Mouse (Mus musculus): Measurements from ENCODE around the gene Ddhd1.
A peak's percentile ranks its signal among the peaks of the same experiment; 100 is the strongest.

Gene Ddhd1

DNA sequence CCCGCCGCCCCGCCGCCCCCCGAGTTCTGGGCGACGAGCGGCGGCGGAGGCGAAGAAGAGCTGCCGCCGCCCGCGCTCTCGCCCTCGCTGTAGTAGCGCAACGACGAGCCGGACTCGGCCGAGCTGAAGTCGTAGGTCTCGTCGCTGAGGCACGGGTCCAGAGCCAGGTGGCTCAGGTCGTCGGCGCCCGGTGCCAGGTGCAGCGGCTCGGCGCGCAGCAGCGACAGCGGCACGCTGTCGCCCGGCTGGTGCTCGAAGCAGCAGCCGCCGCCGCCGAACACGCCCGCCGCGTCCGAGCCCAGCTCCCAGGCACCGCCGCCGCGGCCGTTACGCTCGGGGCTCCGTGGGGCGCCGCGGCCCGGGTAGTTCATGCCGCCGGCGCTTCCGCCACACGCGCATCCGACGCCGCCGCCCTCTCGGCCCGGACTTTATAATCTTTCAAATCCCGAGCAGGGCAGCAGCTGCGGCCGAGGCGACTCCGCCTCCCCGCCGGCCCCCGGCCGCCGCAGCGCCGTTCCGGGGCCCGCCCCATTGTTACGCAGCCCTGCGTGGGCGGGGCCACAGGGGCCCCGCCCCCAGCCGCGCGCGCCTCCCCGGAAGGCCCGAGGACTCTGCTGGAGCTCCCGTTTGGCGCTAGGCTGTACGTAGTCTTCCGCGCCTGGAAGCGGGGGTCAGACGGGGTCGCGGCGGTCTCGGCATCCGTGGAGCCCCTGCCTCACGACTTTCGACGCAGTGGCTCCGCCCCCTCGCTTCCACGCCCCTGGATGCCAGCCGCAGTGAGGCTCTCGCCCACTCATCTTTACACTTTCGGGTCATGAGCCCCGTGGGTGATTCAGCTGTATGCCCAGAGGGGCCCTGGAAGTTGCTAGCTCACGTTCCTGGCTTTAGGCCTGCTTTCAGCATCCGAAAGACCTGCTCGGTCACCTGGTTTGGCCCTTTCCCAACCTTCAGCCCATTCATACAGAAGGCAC is at the start of gene Ddhd1:
Gene Ddhd1 (minus strand): TSS at position 503 of the 971 bp plus-strand sequence.
- peak; percentile 88 for DNase-seq

DNA sequence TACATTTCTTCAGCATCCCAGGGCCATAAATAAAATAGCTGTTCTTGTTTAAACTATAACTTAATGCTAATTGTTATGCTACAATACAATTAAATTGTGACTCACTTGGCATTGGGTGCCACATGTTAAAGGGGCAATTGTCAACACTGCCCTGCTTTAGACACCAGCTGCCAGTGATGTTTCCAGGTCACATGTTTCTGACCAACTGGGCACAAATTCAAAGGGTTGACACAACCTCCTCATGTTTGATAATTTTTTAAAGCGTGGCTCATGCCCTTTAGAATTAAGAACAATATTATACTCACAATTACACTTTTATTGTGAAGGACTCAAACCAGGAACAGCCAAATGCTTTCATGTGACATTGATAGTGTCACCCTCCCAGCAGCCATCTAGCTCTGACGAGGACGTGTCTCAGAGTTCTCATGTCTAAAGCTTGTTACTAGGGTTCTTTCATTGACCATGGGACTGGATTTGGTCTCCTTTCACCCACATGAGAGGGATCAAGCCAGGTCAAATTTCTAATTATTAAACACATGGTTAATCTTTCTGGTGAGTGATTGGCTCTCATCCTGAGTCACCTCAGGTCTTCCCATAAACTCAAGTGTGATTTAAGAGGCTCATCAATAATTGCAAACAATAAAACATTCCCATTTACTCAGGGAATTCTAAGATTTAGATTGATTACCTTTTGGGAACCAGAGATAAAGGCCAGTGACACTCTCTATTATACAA is 49.4 kb upstream of the Ddhd1 start:
- DNase-seq: no peak

DNA sequence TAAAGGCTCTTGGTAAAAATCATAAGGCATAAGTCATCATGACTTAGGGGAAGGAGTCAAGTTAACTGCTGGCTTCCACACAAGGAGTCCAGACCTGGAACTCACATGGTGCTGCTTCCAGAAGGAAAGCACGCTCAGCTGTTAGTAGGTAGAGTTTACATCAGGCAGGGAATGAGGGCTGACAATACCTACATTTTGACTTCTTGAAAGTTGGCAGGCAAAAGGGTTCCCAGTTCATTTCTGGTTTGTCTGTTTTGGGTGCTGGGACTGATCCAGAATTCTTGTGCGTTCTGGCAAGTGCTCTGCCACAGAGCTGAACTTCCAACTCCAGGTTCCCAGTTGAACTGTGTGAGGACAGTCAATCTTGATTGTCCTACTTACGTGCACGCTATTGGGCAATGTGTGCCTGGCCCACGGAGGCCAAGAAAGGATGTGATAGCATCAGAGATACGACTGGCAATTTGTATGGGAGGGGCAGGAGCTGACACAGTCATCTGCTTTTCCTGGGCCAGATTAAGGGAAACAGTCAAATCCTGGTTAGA is 42.2 kb upstream of the Ddhd1 start:
- no peak for DNase-seq

DNA sequence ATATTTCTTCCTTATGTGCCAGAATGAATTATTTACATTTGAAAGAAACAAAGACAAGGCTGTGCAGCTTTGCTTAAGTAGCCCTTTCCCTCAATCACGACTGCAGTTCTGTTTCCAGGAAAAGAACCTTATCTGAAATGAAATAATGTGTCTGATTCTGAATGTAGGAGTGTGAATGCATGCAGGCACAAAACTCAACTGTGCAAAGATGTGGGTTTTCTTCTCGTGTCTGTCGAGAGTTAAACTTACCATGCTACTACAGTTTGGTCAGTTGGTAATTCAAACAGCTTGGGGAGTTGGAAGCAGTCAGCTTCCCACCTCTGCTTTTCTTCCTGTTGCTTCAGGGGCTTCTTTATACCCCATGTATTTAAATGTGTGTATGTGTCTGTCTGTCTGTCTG is 40.9 kb upstream of the Ddhd1 start:
- no peak for DNase-seq

GRCm38 (mm10) chr14:45696098-45696497 is 38.2 kb upstream of the Ddhd1 start:
- DNase-seq: no peak

GRCm38 (mm10) chr14:45693891-45694290 is 35.9 kb upstream of the Ddhd1 start:
- no peak for DNase-seq

- DNase-seq: peak; percentile 65
Observed at GRCm38 (mm10) chr14:45690520-45691246, 32.7 kb upstream of the Ddhd1 start.

DNA sequence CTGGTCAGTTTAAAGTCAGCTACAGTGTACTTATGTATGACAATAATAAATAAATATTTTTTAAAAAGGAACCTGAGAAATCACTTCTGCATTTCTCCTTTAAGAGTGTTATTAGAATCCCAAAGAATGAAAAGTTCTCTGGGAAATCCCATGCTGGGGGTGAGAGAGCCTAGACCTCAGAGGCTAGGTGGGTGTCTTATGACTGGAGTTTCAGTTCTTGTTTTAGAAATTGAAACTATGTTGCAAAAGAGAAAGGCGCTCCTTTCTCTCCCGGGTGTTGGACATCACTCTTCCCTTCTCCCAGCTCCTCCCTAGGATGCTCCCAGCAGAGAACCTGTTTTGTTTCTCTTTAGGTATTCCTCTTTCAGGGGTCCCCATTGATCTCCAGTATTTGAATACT is 27.4 kb upstream of the Ddhd1 start:
- no peak for DNase-seq

DNA sequence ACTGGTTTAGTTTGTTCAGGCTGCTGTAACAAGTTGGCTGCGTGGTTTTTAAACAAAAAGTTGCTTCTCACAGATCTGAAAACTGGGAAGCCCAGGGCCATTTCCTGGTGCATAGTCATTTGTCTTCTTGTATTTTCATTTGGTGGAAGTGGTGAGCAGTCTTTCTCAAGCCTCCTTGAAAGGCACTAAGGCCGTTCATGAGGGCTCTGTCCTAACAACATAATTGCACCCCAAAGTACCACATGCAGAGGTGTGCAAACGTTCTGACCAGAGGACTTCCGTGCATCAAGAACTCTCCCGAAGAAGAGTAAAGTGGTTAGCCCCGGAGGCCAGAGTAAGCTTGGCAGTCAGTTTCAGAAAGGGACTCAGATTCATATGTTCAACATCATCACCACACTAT is 18.8 kb upstream of the Ddhd1 start:
- no peak for DNase-seq

GRCm38 (mm10) chr14:45668325-45668724 is 10.4 kb upstream of the Ddhd1 start:
- peak; percentile 70 for DNase-seq

GRCm38 (mm10) chr14:45667231-45667630 is 9.3 kb upstream of the Ddhd1 start:
- peak; percentile 50 for DNase-seq

- DNase-seq: no peak
Observed at GRCm38 (mm10) chr14:45661575-45661974, 3.6 kb upstream of the Ddhd1 start.

GRCm38 (mm10) chr14:45660315-45660714 is 2.4 kb upstream of the Ddhd1 start:
- DNase-seq: no peak

- DNase-seq: peak; percentile 60
Observed at GRCm38 (mm10) chr14:45656831-45657640, 907 bp downstream of the Ddhd1 start.

- DNase-seq: no peak
Observed at GRCm38 (mm10) chr14:45654876-45655416, 3.0 kb downstream of the Ddhd1 start.

GRCm38 (mm10) chr14:45653756-45654155 is 4.2 kb downstream of the Ddhd1 start:
- DNase-seq: no peak

- DNase-seq: no peak
Observed at GRCm38 (mm10) chr14:45648999-45649818, 8.7 kb downstream of the Ddhd1 start.

DNA sequence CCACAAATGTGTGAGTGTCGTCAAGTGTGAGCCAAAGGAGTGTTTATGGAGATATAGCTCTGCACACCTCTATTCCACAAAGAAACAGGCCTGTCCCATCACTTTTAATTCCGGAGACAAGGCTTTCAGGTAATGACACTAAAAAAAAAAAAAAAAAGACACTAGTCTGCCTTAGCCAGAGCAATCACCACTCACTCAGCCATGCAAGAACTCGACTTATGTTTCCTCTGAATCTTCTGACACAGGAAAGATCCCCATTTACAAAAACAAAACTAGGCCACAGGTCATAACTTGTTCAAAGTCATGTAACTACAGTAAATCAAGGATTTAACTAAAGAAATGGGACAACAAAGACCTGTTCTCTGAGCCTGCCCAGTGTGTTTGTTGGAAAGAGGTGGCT is 9.8 kb downstream of the Ddhd1 start:
- DNase-seq: no peak

DNA sequence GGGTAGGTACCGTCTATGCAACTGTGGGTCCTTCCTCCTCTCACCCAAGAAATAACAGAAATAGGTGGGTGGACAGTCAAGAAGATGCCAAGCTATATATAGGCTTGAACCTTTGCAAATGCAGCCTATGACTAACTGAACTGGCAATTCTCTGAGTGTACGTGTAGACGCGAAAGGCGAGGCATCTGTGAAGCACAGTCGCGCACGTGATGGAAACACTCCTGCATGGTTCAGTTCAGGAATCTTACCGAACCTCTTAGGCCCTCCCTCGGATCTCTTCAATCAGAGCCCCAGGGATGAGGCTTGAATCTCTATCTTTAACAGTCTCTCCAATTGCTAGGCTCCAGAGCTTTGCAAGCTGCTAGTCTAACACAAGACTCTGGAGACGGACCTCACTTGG is 10.3 kb downstream of the Ddhd1 start:
- no peak for DNase-seq

DNA sequence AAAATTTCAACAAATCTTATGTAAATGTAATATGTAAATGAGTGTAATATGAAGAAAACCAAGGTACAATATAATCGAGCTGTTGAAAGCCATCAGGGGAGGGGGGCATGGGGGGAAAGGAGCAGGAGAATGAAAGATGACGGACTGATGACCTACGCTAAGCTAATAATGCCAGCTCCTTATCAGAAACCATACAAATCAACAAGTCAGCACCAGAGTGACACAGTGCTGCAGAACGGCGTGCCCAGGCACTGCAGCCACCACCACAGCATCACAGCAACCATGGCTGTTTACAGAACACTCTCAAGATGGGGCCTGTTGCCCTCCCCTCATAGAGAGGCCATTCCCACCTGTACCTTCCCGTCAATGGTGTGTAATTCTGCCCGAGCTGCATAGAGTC is 10.8 kb downstream of the Ddhd1 start:
- no peak for DNase-seq

DNA sequence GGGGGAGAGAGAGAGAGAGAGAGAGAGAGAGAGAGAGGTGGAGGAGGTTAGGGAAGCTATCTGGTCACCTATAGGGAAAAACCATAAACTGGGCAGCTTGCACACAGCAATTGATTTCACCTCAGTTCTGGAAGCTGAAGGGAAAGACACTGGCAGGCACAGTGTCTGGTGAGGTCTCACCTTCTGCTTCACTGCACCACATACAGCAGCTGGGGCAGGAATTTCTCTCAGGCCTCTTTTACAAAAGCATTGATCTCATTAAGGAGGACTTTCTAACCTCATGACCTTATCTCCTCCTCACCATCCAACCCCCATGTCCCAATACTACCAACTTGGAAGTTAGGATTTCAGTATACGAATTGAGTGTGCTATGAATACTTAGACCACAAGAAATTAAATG is 13.2 kb downstream of the Ddhd1 start:
- no peak for DNase-seq
